Mouse (Mus musculus): ENCODE results near the gene Heatr9. TPM values are rescaled to one million over a fixed set of nuclear protein-coding genes. Genes with fewer than 3 reads are reported as not detected.

Heatr9 gene
- polyA plus RNA-seq, 1 experiment = not detected

GRCm38 (mm10) chr11:83467120-83467652 is 54.8 kb downstream of the Heatr9 start:
- H3K27ac ChIP-seq (ENCODE audit: insufficient read depth, low read length) = no peak overlapping the region
- H3K36me3 ChIP-seq (ENCODE audit: control insufficient read depth, insufficient read depth, low read length, poor library complexity, severe bottlenecking) = no peaks in the 10 kb centered on the region
- H3K4me3 ChIP-seq (ENCODE audit: low read depth, low read length) = no peak overlapping the region
- no peaks in the 10 kb centered on the region for H3K9me3 ChIP-seq (replicated peaks; ENCODE audit: control insufficient read depth, insufficient read depth, low read length, poor library complexity, severe bottlenecking)
- H3K27me3 ChIP-seq (ENCODE audit: control insufficient read depth, insufficient read depth, low read length, poor library complexity, severe bottlenecking) = peaks cover 3% of the 10 kb centered on the region; the same call in 1 of the 2 replicates
- H3K9ac ChIP-seq (ENCODE audit: low read depth, poor library complexity, severe bottlenecking) = no peak overlapping the region
- TF ChIP-seq CTCF (IDR thresholded peaks at IDR 0.05; ENCODE audit: low read depth, low read length) (no peak), EP300 (IDR thresholded peaks at IDR 0.05; ENCODE audit: insufficient read depth, low read depth, low read length) (no peak), POLR2A (IDR thresholded peaks at IDR 0.05; ENCODE audit: insufficient read depth, low read length) (no peak)
- H3K4me1 ChIP-seq (ENCODE audit: control insufficient read depth, insufficient read depth, low read length) = peaks cover 2% of the 10 kb centered on the region

DNA sequence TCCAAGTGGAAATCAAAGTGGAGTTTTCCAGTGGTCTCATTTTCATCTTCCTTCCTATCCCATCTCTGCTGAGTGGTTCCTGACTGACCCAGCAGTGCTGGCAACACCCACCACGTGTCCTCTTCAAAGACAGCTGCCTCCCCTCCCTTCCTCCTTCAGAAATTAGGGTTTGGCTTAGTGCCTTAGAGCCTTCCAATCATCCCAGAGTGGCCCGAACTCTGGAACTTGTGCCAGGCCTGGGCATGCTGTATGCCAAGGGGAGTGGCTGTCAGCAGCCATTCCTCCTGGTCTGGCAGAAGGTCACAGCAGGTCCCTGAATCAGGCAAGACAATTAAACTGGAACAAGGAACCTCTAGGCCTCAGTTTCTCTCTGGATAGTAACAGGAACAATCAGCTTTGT is 56.0 kb downstream of the Heatr9 start:
- Histone ChIP-seq H3K9ac (ENCODE audit: low read depth, poor library complexity, severe bottlenecking) (no peak overlapping the region), H3K4me3 (ENCODE audit: low read depth, low read length) (no peak overlapping the region), H3K4me1 (ENCODE audit: control insufficient read depth, insufficient read depth, low read length) (peaks cover 2% of the 10 kb centered on the region), H3K27me3 (ENCODE audit: control insufficient read depth, insufficient read depth, low read length, poor library complexity, severe bottlenecking) (peaks cover 3% of the 10 kb centered on the region; the same call in 1 of the 2 replicates), H3K27ac (ENCODE audit: insufficient read depth, low read length) (no peak overlapping the region), H3K36me3 (ENCODE audit: control insufficient read depth, insufficient read depth, low read length, poor library complexity, severe bottlenecking) (no peaks in the 10 kb centered on the region), H3K9me3 (replicated peaks; ENCODE audit: control insufficient read depth, insufficient read depth, low read length, poor library complexity, severe bottlenecking) (no peaks in the 10 kb centered on the region)
- no peak for TF ChIP-seq POLR2A (IDR thresholded peaks at IDR 0.05; ENCODE audit: insufficient read depth, low read length)
- no peak for TF ChIP-seq CTCF (IDR thresholded peaks at IDR 0.05; ENCODE audit: low read depth, low read length)

DNA sequence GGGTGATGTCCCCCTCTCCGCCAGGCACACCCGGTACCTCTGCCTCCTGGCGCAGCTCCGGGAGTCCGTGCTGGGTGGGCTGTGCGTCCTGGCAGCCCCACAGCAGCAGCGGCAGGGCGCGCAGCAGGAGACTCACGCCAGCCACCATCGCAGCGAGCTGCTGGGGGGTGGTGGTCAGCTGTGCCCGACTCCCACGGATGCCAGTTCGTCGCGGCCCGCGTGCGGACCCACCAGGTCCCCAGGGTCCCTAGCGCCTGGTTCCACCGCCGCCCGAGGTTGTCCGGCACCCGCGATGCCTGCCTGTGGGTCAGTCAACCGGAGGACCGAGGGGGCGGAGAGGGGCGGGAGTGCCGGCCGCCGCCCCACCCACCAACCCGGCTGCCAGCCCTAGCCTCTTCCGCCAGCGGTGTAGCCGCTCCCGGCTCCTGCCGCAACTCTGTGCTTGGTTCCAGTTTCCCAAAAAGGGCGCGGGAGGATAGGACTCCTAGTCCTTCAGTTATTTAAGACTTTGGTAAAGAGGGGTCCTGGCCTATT is 59.2 kb downstream of the Heatr9 start, which contains the start of gene Mmp28:
Mmp28 (minus strand) TSS at position 361 of the 534 bp plus-strand sequence.
- Histone ChIP-seq H3K36me3 (ENCODE audit: control insufficient read depth, insufficient read depth, low read length, poor library complexity, severe bottlenecking) (no peaks in the 10 kb centered on the region), H3K9ac (ENCODE audit: low read depth, poor library complexity, severe bottlenecking) (peak within 1 kb of the TSS; percentile 42), H3K9me3 (replicated peaks; ENCODE audit: control insufficient read depth, insufficient read depth, low read length, poor library complexity, severe bottlenecking) (no peaks in the 10 kb centered on the region), H3K4me3 (ENCODE audit: low read depth, low read length) (peak within 1 kb of the TSS; percentile 63), H3K4me1 (ENCODE audit: control insufficient read depth, insufficient read depth, low read length) (peaks cover 2% of the 10 kb centered on the region), H3K27me3 (ENCODE audit: control insufficient read depth, insufficient read depth, low read length, poor library complexity, severe bottlenecking) (peaks cover 3% of the 10 kb centered on the region; the same call in 1 of the 2 replicates), H3K27ac (ENCODE audit: insufficient read depth, low read length) (no peak within 1 kb of the TSS)
- TF ChIP-seq CTCF (IDR thresholded peaks at IDR 0.05; ENCODE audit: low read depth, low read length) (no peak), EP300 (IDR thresholded peaks at IDR 0.05; ENCODE audit: insufficient read depth, low read depth, low read length) (no peak), POLR2A (IDR thresholded peaks at IDR 0.05; ENCODE audit: insufficient read depth, low read length) (no peak)

Other genes starting within 250 kb of the Heatr9 start
- gene Slfn14, start 235.4 kb downstream of the Heatr9 start, polyA plus RNA-seq (2011; ENCODE audit: insufficient read depth, insufficient read length, low read depth, missing spikeins) = not detected in 2 replicates
- gene Ap2b1, start 223.2 kb downstream of the Heatr9 start, polyA plus RNA-seq (2011; ENCODE audit: insufficient read depth, insufficient read length, low read depth, missing spikeins) = 190 and 196 TPM in 2 replicates
- 10.4 and 11.8 TPM in 2 replicates for gene Pex12, start 219.6 kb downstream of the Heatr9 start, polyA plus RNA-seq (2011; ENCODE audit: insufficient read depth, insufficient read length, low read depth, missing spikeins)
- 1.1 and 1.6 TPM in 2 replicates for gene Rasl10b, start 113.0 kb downstream of the Heatr9 start, polyA plus RNA-seq (2011; ENCODE audit: insufficient read depth, insufficient read length, low read depth, missing spikeins)
- gene Gas2l2, start 92.7 kb downstream of the Heatr9 start, polyA plus RNA-seq (2011; ENCODE audit: insufficient read depth, insufficient read length, low read depth, missing spikeins) = not detected in 2 replicates
- gene 1700020L24Rik, start 84.5 kb downstream of the Heatr9 start, polyA plus RNA-seq (2011; ENCODE audit: insufficient read depth, insufficient read length, low read depth, missing spikeins) = not detected in 2 replicates
- gene Mmp28, start 59.1 kb downstream of the Heatr9 start, polyA plus RNA-seq (2011; ENCODE audit: insufficient read depth, insufficient read length, low read depth, missing spikeins) = 0.26 and 0.52 TPM in 2 replicates
- gene Taf15, start 49.1 kb downstream of the Heatr9 start, polyA plus RNA-seq (2011; ENCODE audit: insufficient read depth, insufficient read length, low read depth, missing spikeins) = 324 and 326 TPM in 2 replicates
- gene Ccl5, start 8.3 kb upstream of the Heatr9 start, polyA plus RNA-seq (2011; ENCODE audit: insufficient read depth, insufficient read length, low read depth, missing spikeins) = not detected in 2 replicates
- gene Ccl9, start 56.5 kb upstream of the Heatr9 start, polyA plus RNA-seq (2011; ENCODE audit: insufficient read depth, insufficient read length, low read depth, missing spikeins) = not detected in 2 replicates
- gene Ccl6, start 70.9 kb upstream of the Heatr9 start, polyA plus RNA-seq (2011; ENCODE audit: insufficient read depth, insufficient read length, low read depth, missing spikeins) = not detected in 2 replicates
- not detected in 2 replicates for gene Rpl9-ps1, start 123.4 kb upstream of the Heatr9 start, polyA plus RNA-seq (2011; ENCODE audit: insufficient read depth, insufficient read length, low read depth, missing spikeins)
- not detected in 2 replicates for gene Ccl3, start 127.2 kb upstream of the Heatr9 start, polyA plus RNA-seq (2011; ENCODE audit: insufficient read depth, insufficient read length, low read depth, missing spikeins)
- gene Ccl4, start 140.4 kb upstream of the Heatr9 start, polyA plus RNA-seq (2011; ENCODE audit: insufficient read depth, insufficient read length, low read depth, missing spikeins) = not detected in 2 replicates
- gene Wfdc17, start 181.8 kb upstream of the Heatr9 start, polyA plus RNA-seq (2011; ENCODE audit: insufficient read depth, insufficient read length, low read depth, missing spikeins) = not detected in 2 replicates
- not detected in 2 replicates for gene Wfdc18, start 186.8 kb upstream of the Heatr9 start, polyA plus RNA-seq (2011; ENCODE audit: insufficient read depth, insufficient read length, low read depth, missing spikeins)
- gene Wfdc21, start 224.8 kb upstream of the Heatr9 start, polyA plus RNA-seq (2011; ENCODE audit: insufficient read depth, insufficient read length, low read depth, missing spikeins) = not detected in 2 replicates
- 20.7 and 23.8 TPM in 2 replicates for gene Heatr6, start 231.5 kb upstream of the Heatr9 start, polyA plus RNA-seq (2011; ENCODE audit: insufficient read depth, insufficient read length, low read depth, missing spikeins)